Mouse (Mus musculus) stomach, adult 2 months (tissue): ENCODE results near the gene Sh3bp5. TPM values are rescaled to one million over a fixed set of nuclear protein-coding genes. Genes with fewer than 3 reads are reported as not detected.

ENCODE experiments used
- polyA plus RNA-seq: library from polyadenylated mRNA; depleted of rRNA; stranded (reverse); fragments of >200 nt; gene quantifications from 2 replicates; pipeline ENCODE4 v1.2.3, GENCODE M21; 2012; rRNA removed

Sh3bp5 gene
- polyA plus RNA-seq = 1.4 TPM in 2 replicates

GRCm38 (mm10) chr14:31435930-31436693, at the start of gene Sh3bp5:
Gene Sh3bp5, minus strand, starts transcription at chr14:31436078.

GRCm38 (mm10) chr14:31336369-31337155, 99.3 kb downstream of the Sh3bp5 start, which contains the start of gene Capn7:
Gene Capn7, plus strand, starts transcription at chr14:31336638.

GRCm38 (mm10) chr14:31323849-31324792, 111.8 kb downstream of the Sh3bp5 start, which contains the start of gene Dnah1:
Gene Dnah1, minus strand, starts transcription at chr14:31323896.

Other genes starting within 250 kb of the Sh3bp5 start
- not detected in 2 replicates for gene Tnnc1, start 227.8 kb downstream of the Sh3bp5 start, polyA plus RNA-seq
- 89.8 and 106 TPM in 2 replicates for gene Nisch, start 219.1 kb downstream of the Sh3bp5 start, polyA plus RNA-seq
- gene Sema3g, start 218.2 kb downstream of the Sh3bp5 start, polyA plus RNA-seq = 1.7 and 2.2 TPM in 2 replicates
- 1.7 and 2.4 TPM in 2 replicates for gene Phf7, start 184.8 kb downstream of the Sh3bp5 start, polyA plus RNA-seq
- 17.5 and 18.8 TPM in 2 replicates for gene Bap1, start 184.6 kb downstream of the Sh3bp5 start, polyA plus RNA-seq
- gene Dnah1, start 112.2 kb downstream of the Sh3bp5 start, polyA plus RNA-seq = 0.02 and 0.08 TPM in 2 replicates
- gene Capn7, start 99.4 kb downstream of the Sh3bp5 start, polyA plus RNA-seq = 2.9 and 4.1 TPM in 2 replicates
- 19.3 and 20.4 TPM in 2 replicates for gene Eaf1, start 58.3 kb upstream of the Sh3bp5 start, polyA plus RNA-seq
- 0.73 and 1.1 TPM in 2 replicates for gene Mettl6, start 59.0 kb upstream of the Sh3bp5 start, polyA plus RNA-seq
- 0.55 and 0.57 TPM in 2 replicates for gene Colq, start 155.3 kb upstream of the Sh3bp5 start, polyA plus RNA-seq
- gene Gm49387, start 204.8 kb upstream of the Sh3bp5 start, polyA plus RNA-seq = not detected in 2 replicates
- gene Btd, start 204.9 kb upstream of the Sh3bp5 start, polyA plus RNA-seq = 5.2 and 6.4 TPM in 2 replicates
- gene Hacl1, start 205.2 kb upstream of the Sh3bp5 start, polyA plus RNA-seq = 1.0 and 2.9 TPM in 2 replicates